Mouse (Mus musculus) layer of hippocampus, adult 2 months (tissue): ENCODE results near the gene Cfap161. TPM values are rescaled to one million over a fixed set of nuclear protein-coding genes. Genes with fewer than 3 reads are reported as not detected.

Experiments
- DNase-seq, 2 experiments: peaks; one replicate each; pipeline ENCODE4 v3.0.0; 2022; ENCODE audit warnings: low spot score in 2 of 2
- H3K27ac ChIP-seq: fragments of 200-600 bp; 2 replicates; pipeline ENCODE4 v1.8.1; 2022
- H3K4me3 ChIP-seq: fragments of 200-600 bp; 2 replicates; pipeline ENCODE4 v1.8.1; 2022; ENCODE audit warnings: mild to moderate bottlenecking
- CTCF ChIP-seq: fragments of 200-600 bp; conservative IDR thresholded peaks from 2 replicates; pipeline ENCODE4 v1.8.1; 2022; ENCODE audit warnings: antibody characterized with exemption, mild to moderate bottlenecking, moderate library complexity
- total RNA-seq, 2 experiments: library from RNA; stranded (reverse); gene quantifications; 2 replicates each; pipeline ENCODE4 v1.2.3; 2021

The Cfap161 gene
- total RNA-seq, 2 experiments from 2014 or later = 1.3 to 2.5 TPM

- 0 out of 2 replicates have a peak within 1 kb of the TSS, but pooled peaks have one; percentile 9 for H3K4me3 ChIP-seq
- H3K27ac ChIP-seq = peak within 1 kb of the TSS; percentile 18; the same call in 1 of the 2 replicates
- DNase-seq = no peak
- TF ChIP-seq CTCF = no peak
Observed at GRCm38 (mm10) chr7:83745413-83746106, 49.1 kb downstream of the Cfap161 start, which contains the start of gene Il16. Il16 (minus strand) TSS chr7:83745726.

GRCm38 (mm10) chr7:83745065-83745412 is 49.6 kb downstream of the Cfap161 start:
- TF ChIP-seq CTCF = no peak
- DNase-seq = no peak
- no peak overlapping the region for H3K4me3 ChIP-seq

GRCm38 (mm10) chr7:83744250-83744649 is 50.4 kb downstream of the Cfap161 start:
- no peak for DNase-seq
- H3K4me3 ChIP-seq = no peak overlapping the region
- 0 out of 2 replicates have a peak overlapping the region, but pooled peaks have one; percentile 18 for H3K27ac ChIP-seq
- TF ChIP-seq CTCF = no peak

More at GRCm38 (mm10) chr7:83745065-83745412, 49.6 kb downstream of the Cfap161 start:
- peak overlapping the region; percentile 18; the same call in 1 of the 2 replicates for H3K27ac ChIP-seq

DNA sequence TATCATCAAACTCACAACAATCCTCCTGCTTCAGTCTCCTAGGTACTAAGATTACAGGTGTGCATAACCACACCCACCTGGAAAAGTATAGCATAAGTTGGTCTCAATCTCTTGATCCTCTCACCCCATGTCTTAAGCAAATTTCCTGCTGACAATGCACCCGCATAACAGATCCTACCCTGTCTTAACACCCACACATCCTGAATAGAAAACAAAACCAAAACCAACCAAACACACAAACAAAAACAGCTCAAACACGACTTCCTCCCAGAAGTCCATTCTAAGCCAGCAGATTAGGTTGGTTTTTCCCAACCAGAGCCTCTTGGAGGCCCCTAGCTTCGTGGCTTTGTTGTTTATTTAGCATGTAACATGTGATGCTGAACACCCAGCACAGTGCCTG is 52.0 kb downstream of the Cfap161 start:
- TF ChIP-seq CTCF = no peak
- Histone ChIP-seq H3K4me3 (no peak overlapping the region), H3K27ac (no peak overlapping the region)
- no peak for DNase-seq

GRCm38 (mm10) chr7:83742026-83742425 is 52.7 kb downstream of the Cfap161 start:
- H3K4me3 ChIP-seq = no peak overlapping the region
- no peak for DNase-seq
- peak overlapping the region; percentile 18; the same call in 1 of the 2 replicates for H3K27ac ChIP-seq
- no peak for TF ChIP-seq CTCF

GRCm38 (mm10) chr7:83739680-83740310 is 54.9 kb downstream of the Cfap161 start:
- no peak for DNase-seq
- H3K27ac ChIP-seq = peak overlapping the region; percentile 64
- no peak overlapping the region for H3K4me3 ChIP-seq
- TF ChIP-seq CTCF = no peak

- DNase-seq = no peak
- Histone ChIP-seq H3K27ac (no peak overlapping the region), H3K4me3 (no peak overlapping the region)
- TF ChIP-seq CTCF = no peak
Observed at GRCm38 (mm10) chr7:83738623-83739462, 55.8 kb downstream of the Cfap161 start.

GRCm38 (mm10) chr7:83737914-83738490 is 56.7 kb downstream of the Cfap161 start:
- TF ChIP-seq CTCF = no peak
- Histone ChIP-seq H3K27ac (no peak overlapping the region), H3K4me3 (no peak overlapping the region)
- DNase-seq = no peak

DNA sequence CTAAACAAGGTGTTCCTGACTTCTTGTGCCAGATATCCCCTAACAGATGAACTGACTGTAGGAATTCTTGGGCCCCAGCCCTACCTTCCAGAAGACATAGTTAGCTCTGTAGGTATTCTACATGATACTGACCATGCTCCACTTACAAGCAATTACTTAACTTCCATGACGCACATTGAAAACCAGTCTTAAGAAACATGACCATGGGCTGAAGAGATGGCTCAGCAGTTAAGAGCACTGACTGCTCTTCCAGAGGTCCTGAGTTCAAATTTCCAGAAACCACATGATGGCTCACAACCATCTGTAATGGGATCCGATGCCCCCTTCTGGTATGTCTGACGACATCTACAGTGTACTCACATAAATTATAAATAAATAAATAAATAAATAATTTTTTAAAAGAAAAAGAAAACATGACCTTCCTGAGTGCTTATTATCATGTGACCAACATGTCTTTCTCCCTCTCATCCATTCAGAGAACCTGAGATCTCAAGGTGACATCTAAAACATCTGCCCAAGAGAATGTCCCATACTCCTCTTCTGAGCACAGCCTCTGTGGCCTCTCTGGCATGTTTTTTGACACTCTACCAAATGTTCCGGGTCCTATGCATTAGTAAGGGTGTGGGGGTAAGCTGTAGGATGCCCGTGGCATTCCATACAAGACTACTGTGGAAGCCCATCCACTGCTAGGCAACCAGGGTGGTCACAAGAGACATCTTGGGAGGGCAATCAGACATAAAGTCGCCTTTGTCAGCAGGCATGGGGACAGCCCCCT is 58.2 kb downstream of the Cfap161 start:
- Histone ChIP-seq H3K27ac (no peak overlapping the region), H3K4me3 (no peak overlapping the region)
- DNase-seq = no peak
- TF ChIP-seq CTCF = no peak

- Histone ChIP-seq H3K4me3 (no peak overlapping the region), H3K27ac (no peak overlapping the region)
- TF ChIP-seq CTCF = no peak
- DNase-seq = no peak
Observed at GRCm38 (mm10) chr7:83735108-83735781, 59.4 kb downstream of the Cfap161 start.

- no peak for DNase-seq
- TF ChIP-seq CTCF = no peak
- no peak overlapping the region for H3K4me3 ChIP-seq
- H3K27ac ChIP-seq = no peak overlapping the region
Observed at GRCm38 (mm10) chr7:83734671-83735082, 60.0 kb downstream of the Cfap161 start.
